Mouse (Mus musculus) G1E (cell line): ENCODE data around the gene Hexim2. TPM values are rescaled to one million over a fixed set of nuclear protein-coding genes. Genes with fewer than 3 reads are reported as not detected.

Experiments
- ATAC-seq: 2 replicates; pipeline ENCODE4 v1.8.0; 2016; ENCODE audit warnings: mild to moderate bottlenecking; ENCODE audit not compliant: insufficient number of reproducible peaks, poor library complexity, low FRiP score, severe bottlenecking; ENCODE audit errors: extremely low read depth
- DNase-seq: peaks from one replicate; pipeline ENCODE4 v3.0.0; 2012; ENCODE audit warnings: low spot score
- H3K27me3 ChIP-seq: 2 replicates; pipeline ENCODE4 v1.6.1; 2012; ENCODE audit warnings: mild to moderate bottlenecking, low read length, inconsistent platforms; ENCODE audit not compliant: insufficient read depth
- H3K36me3 ChIP-seq: replicated peaks from 2 replicates; pipeline ENCODE3; 2012; ENCODE audit warnings: mild to moderate bottlenecking, inconsistent platforms
- H3K4me1 ChIP-seq: 2 replicates; pipeline ENCODE4 v1.6.1; 2012; ENCODE audit warnings: low read depth, low read length, inconsistent platforms, mixed read lengths; ENCODE audit not compliant: insufficient read depth
- H3K4me3 ChIP-seq: 2 replicates; pipeline ENCODE4 v1.5.1; 2012; ENCODE audit warnings: low read depth, mild to moderate bottlenecking, inconsistent platforms, low read length, moderate library complexity, mixed read lengths
- H3K9me3 ChIP-seq: replicated peaks from 2 replicates; pipeline ENCODE4 v1.6.1; 2012; ENCODE audit warnings: inconsistent platforms
- CTCF ChIP-seq: IDR thresholded peaks from 2 replicates; pipeline ENCODE4 v1.5.1; 2012; ENCODE audit warnings: low read depth, low read length, inconsistent platforms, mixed read lengths
- GATA1 ChIP-seq: IDR thresholded peaks from 2 replicates; pipeline ENCODE4 v1.6.1; 2012; ENCODE audit warnings: borderline replicate concordance, low read length, inconsistent platforms, mixed read lengths
- GATA2 ChIP-seq: IDR thresholded peaks from 2 replicates; pipeline ENCODE4 v1.6.1; 2012; ENCODE audit warnings: low read depth, low read length, inconsistent platforms, borderline replicate concordance
- POLR2AphosphoS5 ChIP-seq: IDR thresholded peaks from 2 replicates; pipeline ENCODE4 v1.6.1; 2012; ENCODE audit warnings: low read depth, low read length, inconsistent platforms; ENCODE audit not compliant: insufficient replicate concordance
- TAL1 ChIP-seq: conservative IDR thresholded peaks from 2 replicates; pipeline ENCODE4 v1.6.1; 2012; ENCODE audit warnings: low read depth, low read length, inconsistent platforms, mixed read lengths
- polyA plus RNA-seq: library from polyadenylated mRNA; stranded (reverse); fragments of >175 nt; gene quantifications from 2 replicates; pipeline ENCODE4 v1.2.3, GENCODE M21; 2012
- total RNA-seq, 2 experiments: library from RNA; stranded (forward) in 1 of 2; stranded (reverse) in 1 of 2; fragments of 200-1000 nt in 1 of 2; fragments of >200 nt in 1 of 2; fragmentation: Nextera tagmentation in 1 of 2; gene quantifications; 2 replicates each; pipeline ENCODE4 v1.2.3; 2014 to 2017

The Hexim2 gene
- total and polyA plus RNA-seq, 3 experiments = 9.0 to 12.7 (median 11.7) TPM

DNA sequence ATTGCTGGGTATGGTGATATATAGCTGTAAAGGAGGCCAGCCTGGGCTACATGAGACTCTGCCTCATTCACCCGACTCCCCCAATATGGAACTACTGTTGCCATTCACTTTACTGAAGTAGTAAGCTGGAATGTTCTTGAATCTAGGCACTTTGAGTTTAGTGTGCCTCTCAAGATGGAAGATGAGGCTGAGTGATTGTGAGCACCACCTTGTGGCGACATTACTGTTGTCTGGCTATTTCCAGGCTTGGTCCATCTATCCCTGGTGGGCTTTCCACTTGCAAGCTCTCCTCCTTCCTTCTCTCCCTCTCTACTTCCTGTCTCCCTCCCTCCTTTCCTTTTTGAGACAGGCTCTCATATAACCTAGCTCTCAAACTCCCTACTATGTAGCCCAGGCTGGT lies 52.7 kb downstream of the Hexim2 start:
- no peaks in the 10 kb centered on the region for H3K36me3 ChIP-seq
- H3K4me1 ChIP-seq = peaks cover 6% of the 10 kb centered on the region
- no peak overlapping the region for H3K4me3 ChIP-seq
- H3K9me3 ChIP-seq = no peaks in the 10 kb centered on the region
- peaks cover 56% of the 10 kb centered on the region for H3K27me3 ChIP-seq
- no peak for TF ChIP-seq GATA1
- no peak for TF ChIP-seq POLR2AphosphoS5
- TF ChIP-seq GATA2 = no peak
- TF ChIP-seq TAL1 = no peak
- no peak for TF ChIP-seq CTCF
- DNase-seq = no peak
- no peak; the same call in 1 of the 2 replicates for ATAC-seq

Other genes starting within 250 kb of the Hexim2 start
- gene Fam187a, start 247.3 kb upstream of the Hexim2 start, total RNA-seq (2014; fragmentation: Nextera tagmentation) = not detected in 2 replicates
- 0.16 TPM in 1 of 2 replicates, not detected in the other for gene Fam187a, start 247.3 kb upstream of the Hexim2 start, total RNA-seq (2017)
- not detected in 2 replicates for gene Fam187a, start 247.3 kb upstream of the Hexim2 start, polyA plus RNA-seq
- gene Gfap, start 231.5 kb upstream of the Hexim2 start, total RNA-seq (2014; fragmentation: Nextera tagmentation) = not detected in 2 replicates
- gene Gfap, start 231.5 kb upstream of the Hexim2 start, total RNA-seq (2017) = 0.06 TPM in 1 of 2 replicates, not detected in the other
- gene Gfap, start 231.5 kb upstream of the Hexim2 start, polyA plus RNA-seq = not detected in 2 replicates
- gene Kif18b, start 207.3 kb upstream of the Hexim2 start, total RNA-seq (2014; fragmentation: Nextera tagmentation) = 58.4 and 76.2 TPM in 2 replicates
- 25.5 and 28.1 TPM in 2 replicates for gene Kif18b, start 207.3 kb upstream of the Hexim2 start, total RNA-seq (2017)
- gene Kif18b, start 207.3 kb upstream of the Hexim2 start, polyA plus RNA-seq = 35.3 and 42.6 TPM in 2 replicates
- gene C1ql1, start 185.7 kb upstream of the Hexim2 start, total RNA-seq (2014; fragmentation: Nextera tagmentation) = not detected in 2 replicates
- gene C1ql1, start 185.7 kb upstream of the Hexim2 start, total RNA-seq (2017) = not detected in 2 replicates
- not detected in 2 replicates for gene C1ql1, start 185.7 kb upstream of the Hexim2 start, polyA plus RNA-seq
- gene Nmt1, start 104.2 kb upstream of the Hexim2 start, total RNA-seq (2014; fragmentation: Nextera tagmentation) = 54.2 and 83.8 TPM in 2 replicates
- 40.0 and 51.2 TPM in 2 replicates for gene Nmt1, start 104.2 kb upstream of the Hexim2 start, total RNA-seq (2017)
- gene Nmt1, start 104.2 kb upstream of the Hexim2 start, polyA plus RNA-seq = 5.9 and 9.2 TPM in 2 replicates
- gene Dcakd, start 104.1 kb upstream of the Hexim2 start, total RNA-seq (2014; fragmentation: Nextera tagmentation) = 87.1 and 95.3 TPM in 2 replicates
- gene Dcakd, start 104.1 kb upstream of the Hexim2 start, total RNA-seq (2017) = 31.1 and 36.4 TPM in 2 replicates
- gene Dcakd, start 104.1 kb upstream of the Hexim2 start, polyA plus RNA-seq = 191 and 199 TPM in 2 replicates
- gene Plcd3, start 30.8 kb upstream of the Hexim2 start, total RNA-seq (2014; fragmentation: Nextera tagmentation) = not detected in 2 replicates
- gene Plcd3, start 30.8 kb upstream of the Hexim2 start, total RNA-seq (2017) = 0.06 and 0.11 TPM in 2 replicates
- gene Plcd3, start 30.8 kb upstream of the Hexim2 start, polyA plus RNA-seq = not detected in 2 replicates
- 16.9 and 32.7 TPM in 2 replicates for gene Acbd4, start 30.7 kb upstream of the Hexim2 start, total RNA-seq (2014; fragmentation: Nextera tagmentation)
- 11.9 and 19.2 TPM in 2 replicates for gene Acbd4, start 30.7 kb upstream of the Hexim2 start, total RNA-seq (2017)
- gene Acbd4, start 30.7 kb upstream of the Hexim2 start, polyA plus RNA-seq = 22.1 and 23.2 TPM in 2 replicates
- 13.2 and 16.6 TPM in 2 replicates for gene Hexim1, start 16.2 kb upstream of the Hexim2 start, total RNA-seq (2014; fragmentation: Nextera tagmentation)
- gene Hexim1, start 16.2 kb upstream of the Hexim2 start, total RNA-seq (2017) = 36.7 and 39.4 TPM in 2 replicates
- 21.2 and 25.7 TPM in 2 replicates for gene Hexim1, start 16.2 kb upstream of the Hexim2 start, polyA plus RNA-seq
- gene Fmnl1, start 38.7 kb downstream of the Hexim2 start, total RNA-seq (2014; fragmentation: Nextera tagmentation) = 2.7 TPM in 1 of 2 replicates, not detected in the other
- gene Fmnl1, start 38.7 kb downstream of the Hexim2 start, total RNA-seq (2017) = 0.23 TPM in 1 of 2 replicates, not detected in the other
- gene Fmnl1, start 38.7 kb downstream of the Hexim2 start, polyA plus RNA-seq = 0.02 and 0.07 TPM in 2 replicates
- not detected in 2 replicates for gene 1700023F06Rik, start 76.1 kb downstream of the Hexim2 start, total RNA-seq (2014; fragmentation: Nextera tagmentation)
- not detected in 2 replicates for gene 1700023F06Rik, start 76.1 kb downstream of the Hexim2 start, total RNA-seq (2017)
- not detected in 2 replicates for gene 1700023F06Rik, start 76.1 kb downstream of the Hexim2 start, polyA plus RNA-seq
- not detected in 2 replicates for gene Spata32, start 86.0 kb downstream of the Hexim2 start, total RNA-seq (2014; fragmentation: Nextera tagmentation)
- 0.16 TPM in 1 of 2 replicates, not detected in the other for gene Spata32, start 86.0 kb downstream of the Hexim2 start, total RNA-seq (2017)
- gene Spata32, start 86.0 kb downstream of the Hexim2 start, polyA plus RNA-seq = not detected in 2 replicates
- 10.1 and 10.8 TPM in 2 replicates for gene Map3k14, start 135.0 kb downstream of the Hexim2 start, total RNA-seq (2014; fragmentation: Nextera tagmentation)
- gene Map3k14, start 135.0 kb downstream of the Hexim2 start, total RNA-seq (2017) = 3.3 and 4.9 TPM in 2 replicates
- gene Map3k14, start 135.0 kb downstream of the Hexim2 start, polyA plus RNA-seq = 9.4 and 10.8 TPM in 2 replicates
- 5.2 and 8.0 TPM in 2 replicates for gene Arhgap27, start 231.3 kb downstream of the Hexim2 start, total RNA-seq (2014; fragmentation: Nextera tagmentation)
- gene Arhgap27, start 231.3 kb downstream of the Hexim2 start, total RNA-seq (2017) = 11.2 and 12.6 TPM in 2 replicates
- gene Arhgap27, start 231.3 kb downstream of the Hexim2 start, polyA plus RNA-seq = 11.5 and 13.2 TPM in 2 replicates